Mouse (Mus musculus) midbrain, embryonic 14.5 days (tissue): ENCODE data around the gene Mdm2. TPM values are rescaled to one million over a fixed set of nuclear protein-coding genes. Genes with fewer than 3 reads are reported as not detected.

ENCODE experiments used
- ATAC-seq: fragments of 200-750 bp; cut with Nextera tagmentation; 2 replicates; pipeline ENCODE4 v1.8.0; 2017; ENCODE audit warnings: moderate number of reproducible peaks, moderate library complexity; ENCODE audit not compliant: low FRiP score, low TSS enrichment
- DNase-seq: peaks from one replicate; pipeline ENCODE4 v3.0.0-alpha.2; 2015
- H3K27ac ChIP-seq: fragments of 300-500 bp; sonication (generic); replicated peaks from 2 replicates; pipeline ENCODE4 v1.5.1; 2014; ENCODE audit warnings: mild to moderate bottlenecking, low read depth, low read length, moderate library complexity
- H3K27me3 ChIP-seq: fragments of 300-500 bp; sonication (generic); 2 replicates; pipeline ENCODE4 v1.6.1; 2014; ENCODE audit warnings: low read length, control low read depth, mixed read lengths; ENCODE audit not compliant: control insufficient read depth, insufficient read depth
- H3K36me3 ChIP-seq: fragments of 300-500 bp; sonication (generic); 2 replicates; pipeline ENCODE4 v1.6.1; 2014; ENCODE audit warnings: low read length, control low read depth; ENCODE audit not compliant: control insufficient read depth, insufficient read depth
- H3K4me1 ChIP-seq: fragments of 300-500 bp; sonication (generic); 2 replicates; pipeline ENCODE4 v1.6.1; 2014; ENCODE audit warnings: mild to moderate bottlenecking, antibody characterized with exemption, low read length, control low read depth; ENCODE audit not compliant: control insufficient read depth, insufficient read depth
- H3K4me2 ChIP-seq: fragments of 300-500 bp; sonication (generic); 2 replicates; pipeline ENCODE4 v1.6.1; 2014; ENCODE audit warnings: mild to moderate bottlenecking, low read length, moderate library complexity
- H3K4me3 ChIP-seq: fragments of 300-500 bp; sonication (generic); replicated peaks from 2 replicates; pipeline ENCODE4 v1.5.1; 2014; ENCODE audit warnings: low read depth, low read length
- H3K9ac ChIP-seq: fragments of 300-500 bp; sonication (generic); replicated peaks from 2 replicates; pipeline ENCODE4 v1.6.1; 2014; ENCODE audit warnings: mild to moderate bottlenecking, low read length, moderate library complexity
- H3K9me3 ChIP-seq: fragments of 300-500 bp; sonication (generic); 2 replicates; pipeline ENCODE4 v1.6.1; 2016; ENCODE audit warnings: low read length, control low read depth, mixed read lengths; ENCODE audit not compliant: control insufficient read depth
- WGBS: fragments of 180-500 bp; shearing (Covaris S2); extraction: QIAGEN DNeasy Blood & Tissue Kit; methylation state at CpG from one replicate; pipeline ENCODE4 v1.1.7; 2014; 5-methylcytosine and 5-hydroxymethylcytosine counted together
- polyA plus RNA-seq: library from polyadenylated mRNA; unstranded; fragments of >200 nt; fragmentation: Nextera tagmentation; extraction: Ambion mirVana; gene quantifications from 2 replicates; pipeline ENCODE4 v1.2.1, GENCODE M21; 2014

Gene Mdm2
- polyA plus RNA-seq, 1 experiment from 2014 or later, result 57.3 TPM

GRCm38 (mm10) chr10:117681999-117682857, 28.3 kb downstream of the Mdm2 start:
- Histone ChIP-seq H3K4me1 (no peaks in the 10 kb centered on the region), H3K4me2 (no peak overlapping the region), H3K4me3 (no peak overlapping the region), H3K27ac (no peak overlapping the region), H3K36me3 (0 out of 2 replicates have a peak, but pooled peaks cover 2% of the 10 kb centered on the region), H3K27me3 (no peaks in the 10 kb centered on the region), H3K9me3 (no peaks in the 10 kb centered on the region), H3K9ac (no peak overlapping the region)
- peak; percentile 46 for DNase-seq
- 67% methylated on average over 14 of the region's 14 CpGs for WGBS
- no peak for ATAC-seq

GRCm38 (mm10) chr10:117681543-117681942, 29.0 kb downstream of the Mdm2 start:
- 90% methylated on average over 3 of the region's 3 CpGs for WGBS
- no peaks in the 10 kb centered on the region for H3K27me3 ChIP-seq

DNA sequence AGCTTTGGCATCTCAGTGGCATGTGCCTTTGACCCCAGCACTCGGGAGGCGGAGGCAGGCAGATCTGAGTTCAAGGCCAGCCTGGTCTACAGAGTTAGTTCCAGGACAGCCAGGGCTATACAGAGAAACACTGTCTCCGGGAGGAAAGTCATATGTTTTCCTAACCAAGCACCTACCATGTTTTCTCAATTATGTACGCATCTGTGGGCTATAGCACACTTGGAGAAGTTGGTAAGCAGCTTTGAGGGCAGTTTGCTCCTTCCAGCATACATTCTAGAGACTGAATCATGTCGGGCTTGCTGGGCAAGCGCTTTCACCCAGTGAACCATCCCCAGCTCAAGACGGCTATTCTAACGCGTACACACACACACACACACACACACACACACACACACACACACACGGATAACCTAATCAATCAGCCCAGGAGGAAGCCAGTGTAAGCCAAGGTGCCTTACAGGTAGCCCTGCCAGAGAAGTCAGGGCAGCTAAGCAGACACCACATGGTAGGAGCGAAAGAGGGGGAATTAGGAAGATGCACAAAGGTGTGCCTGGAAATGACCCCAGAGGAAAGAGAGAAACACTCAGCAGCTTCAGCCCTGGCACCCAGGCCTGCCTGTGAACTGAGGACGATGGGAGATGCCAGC, 29.6 kb downstream of the Mdm2 start:
- WGBS, result 90% methylated on average over 12 of the region's 12 CpGs
- DNase-seq (no peak), ATAC-seq (no peak)
- Histone ChIP-seq H3K27me3 (no peaks in the 10 kb centered on the region), H3K36me3 (0 out of 2 replicates have a peak, but pooled peaks cover 2% of the 10 kb centered on the region), H3K9me3 (no peaks in the 10 kb centered on the region), H3K4me3 (no peak overlapping the region), H3K9ac (no peak overlapping the region), H3K4me1 (no peaks in the 10 kb centered on the region), H3K27ac (no peak overlapping the region), H3K4me2 (no peak overlapping the region)

More at GRCm38 (mm10) chr10:117681543-117681942, 29.0 kb downstream of the Mdm2 start:
- no peak overlapping the region for H3K4me3 ChIP-seq
- ATAC-seq (no peak), DNase-seq (no peak)
- H3K4me1 ChIP-seq, result no peaks in the 10 kb centered on the region
- H3K4me2 ChIP-seq, result no peak overlapping the region
- no peak overlapping the region for H3K27ac ChIP-seq
- H3K9me3 ChIP-seq, result no peaks in the 10 kb centered on the region
- H3K36me3 ChIP-seq, result 0 out of 2 replicates have a peak, but pooled peaks cover 2% of the 10 kb centered on the region
- H3K9ac ChIP-seq, result no peak overlapping the region

GRCm38 (mm10) chr10:117679963-117680473, 30.5 kb downstream of the Mdm2 start:
- WGBS, result 90% methylated on average over 14 of the region's 14 CpGs
- ATAC-seq, result no peak
- H3K27me3 ChIP-seq, result no peaks in the 10 kb centered on the region
- H3K4me2 ChIP-seq, result no peak overlapping the region
- H3K9ac ChIP-seq, result no peak overlapping the region
- H3K4me3 ChIP-seq, result no peak overlapping the region
- no peaks in the 10 kb centered on the region for H3K4me1 ChIP-seq
- H3K27ac ChIP-seq, result no peak overlapping the region
- no peaks in the 10 kb centered on the region for H3K9me3 ChIP-seq
- H3K36me3 ChIP-seq, result 0 out of 2 replicates have a peak, but pooled peaks cover 2% of the 10 kb centered on the region
- DNase-seq, result no peak

DNA sequence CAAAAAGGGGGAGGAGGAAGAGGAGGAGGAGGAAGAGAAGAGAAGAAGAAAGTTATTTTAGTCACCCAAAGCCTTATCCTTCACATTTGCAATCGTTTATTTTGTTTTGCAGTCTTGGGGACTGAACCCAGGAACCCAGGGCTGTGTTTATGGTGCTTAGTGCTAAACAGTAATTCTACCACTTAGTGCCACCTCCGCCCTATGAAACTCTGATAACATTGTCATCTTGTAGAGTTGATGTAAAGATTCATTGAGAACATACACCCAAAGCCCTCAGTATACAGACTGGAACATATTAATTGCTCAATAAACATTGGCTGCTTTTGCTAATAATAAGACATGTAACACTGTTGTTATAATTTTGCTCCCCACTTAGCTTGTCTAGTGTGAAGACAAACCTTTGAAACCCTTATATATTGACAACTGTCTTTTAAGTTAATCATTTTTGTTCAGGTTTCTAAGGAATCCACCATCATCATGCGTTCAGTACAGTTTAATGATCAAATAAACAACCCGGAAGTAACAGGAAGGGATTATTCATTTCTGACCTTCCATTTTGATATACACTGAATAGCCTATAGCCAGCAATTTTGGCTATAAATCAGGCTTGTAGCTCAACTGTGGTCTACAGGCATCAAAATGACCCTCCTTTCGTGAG, 31.4 kb downstream of the Mdm2 start:
- 86% methylated on average over 5 of the region's 5 CpGs for WGBS
- ATAC-seq (no peak), DNase-seq (no peak)
- Histone ChIP-seq H3K9ac (no peak overlapping the region), H3K9me3 (no peaks in the 10 kb centered on the region), H3K4me1 (no peaks in the 10 kb centered on the region), H3K4me2 (no peak overlapping the region), H3K27ac (no peak overlapping the region), H3K4me3 (no peak overlapping the region), H3K27me3 (no peaks in the 10 kb centered on the region), H3K36me3 (0 out of 2 replicates have a peak, but pooled peaks cover 2% of the 10 kb centered on the region)

GRCm38 (mm10) chr10:117678357-117678756, 32.2 kb downstream of the Mdm2 start:
- no peaks in the 10 kb centered on the region for H3K4me1 ChIP-seq
- H3K4me2 ChIP-seq, result no peak overlapping the region
- H3K27ac ChIP-seq, result no peak overlapping the region
- DNase-seq (no peak), ATAC-seq (no peak)
- no peaks in the 10 kb centered on the region for H3K9me3 ChIP-seq
- H3K9ac ChIP-seq, result no peak overlapping the region
- WGBS, result 78% methylated on average over 5 of the region's 5 CpGs
- H3K36me3 ChIP-seq, result 0 out of 2 replicates have a peak, but pooled peaks cover 2% of the 10 kb centered on the region
- H3K4me3 ChIP-seq, result no peak overlapping the region
- no peaks in the 10 kb centered on the region for H3K27me3 ChIP-seq

- DNase-seq (no peak), ATAC-seq (no peak)
- no peaks in the 10 kb centered on the region for H3K27me3 ChIP-seq
- no peak overlapping the region for H3K9ac ChIP-seq
- no peak overlapping the region for H3K4me3 ChIP-seq
- H3K9me3 ChIP-seq, result no peaks in the 10 kb centered on the region
- no peak overlapping the region for H3K4me2 ChIP-seq
- no peaks in the 10 kb centered on the region for H3K4me1 ChIP-seq
- H3K36me3 ChIP-seq, result no peaks in the 10 kb centered on the region
- no peak overlapping the region for H3K27ac ChIP-seq
- WGBS, result 78% methylated on average over 13 of the region's 13 CpGs
These were observed 32.9 kb downstream of the Mdm2 start for GRCm38 (mm10) chr10:117677494-117678236.
